Mouse (Mus musculus) kidney, adult 8-10 months (tissue): Measurements from ENCODE around the gene Ropn1.
"Not testable (repeated sequence)": the region's sequence is repeated elsewhere in the genome, so short reads cannot be mapped to it uniquely, and the experiment has no call there.

Source experiments
- DNase-seq, 2 experiments: peaks; one replicate each; pipeline ENCODE4 v3.0.0; 2022

Gene Ropn1

GRCm38 (mm10) chr16:34690334-34691144, 40.8 kb downstream of the Ropn1 start, which contains the start of gene Ccdc14:
Gene Ccdc14 (plus strand): TSS chr16:34690616.
- DNase-seq, result peak; percentile 91 to 92

DNA sequence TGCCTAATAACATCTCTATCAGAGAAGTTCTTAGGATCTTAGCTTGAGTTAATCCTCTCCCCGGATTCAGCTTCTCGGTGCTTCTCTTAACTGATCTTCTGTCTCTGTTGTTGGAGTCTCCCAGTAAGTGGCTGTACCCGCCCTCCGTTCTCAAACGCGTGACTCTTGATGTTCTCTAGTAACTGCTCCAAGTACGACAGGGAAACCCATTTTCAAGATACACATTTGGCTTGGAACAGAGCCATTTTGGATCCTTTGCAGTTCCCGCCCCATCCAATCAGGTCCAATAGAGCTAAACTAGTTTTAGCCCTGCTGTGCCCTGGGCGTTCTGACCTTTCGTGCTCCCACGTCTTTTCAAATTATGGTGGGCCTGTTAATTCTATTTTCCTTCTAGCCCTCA, 41.4 kb downstream of the Ropn1 start:
- peak in 1 of 2 experiments; percentile 4 for DNase-seq

DNA sequence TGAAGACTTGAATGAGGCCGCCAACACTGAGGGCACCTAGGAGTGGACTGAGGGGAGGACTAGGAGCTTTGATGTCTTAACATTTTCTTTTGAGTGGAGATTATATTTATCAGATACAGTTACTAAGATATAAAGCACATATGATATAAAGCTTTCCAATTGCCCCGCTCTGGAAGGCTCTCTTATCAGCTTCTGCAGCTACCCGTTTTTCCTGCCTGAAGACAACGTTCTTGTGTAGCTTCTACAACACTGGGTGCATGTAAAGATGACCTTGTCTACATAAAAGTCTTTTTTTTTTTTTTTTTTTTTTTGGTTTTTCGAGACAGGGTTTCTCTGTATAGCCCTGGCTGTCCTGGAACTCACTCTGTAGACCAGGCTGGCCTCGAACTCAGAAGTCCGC, 44.8 kb downstream of the Ropn1 start:
- no peak for DNase-seq

DNA sequence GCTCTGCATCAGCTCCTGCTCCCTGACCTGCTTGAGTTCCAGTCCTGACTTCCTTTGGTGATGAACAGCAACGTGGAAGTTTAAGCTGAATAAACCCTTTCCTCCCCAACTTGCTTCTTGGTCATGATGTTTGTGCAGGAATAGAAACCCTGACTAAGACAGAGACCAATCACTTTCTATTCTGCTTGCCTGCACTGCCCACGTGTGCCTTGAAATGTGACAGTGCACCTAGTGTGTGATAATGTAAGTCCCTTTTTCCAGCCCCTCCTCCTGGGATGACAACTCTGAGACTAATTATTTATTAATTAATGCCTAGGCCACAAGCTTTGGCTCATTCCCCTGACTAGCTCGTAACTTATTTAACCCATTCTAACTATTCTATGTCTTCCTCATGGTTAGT, 49.0 kb downstream of the Ropn1 start:
- DNase-seq, result not testable (repeated sequence)

GRCm38 (mm10) chr16:34700165-34700827, 50.6 kb downstream of the Ropn1 start:
- peak; percentile 60 to 84 for DNase-seq

- DNase-seq, result no peak
Observed at GRCm38 (mm10) chr16:34700828-34701216, 51.1 kb downstream of the Ropn1 start.

DNA sequence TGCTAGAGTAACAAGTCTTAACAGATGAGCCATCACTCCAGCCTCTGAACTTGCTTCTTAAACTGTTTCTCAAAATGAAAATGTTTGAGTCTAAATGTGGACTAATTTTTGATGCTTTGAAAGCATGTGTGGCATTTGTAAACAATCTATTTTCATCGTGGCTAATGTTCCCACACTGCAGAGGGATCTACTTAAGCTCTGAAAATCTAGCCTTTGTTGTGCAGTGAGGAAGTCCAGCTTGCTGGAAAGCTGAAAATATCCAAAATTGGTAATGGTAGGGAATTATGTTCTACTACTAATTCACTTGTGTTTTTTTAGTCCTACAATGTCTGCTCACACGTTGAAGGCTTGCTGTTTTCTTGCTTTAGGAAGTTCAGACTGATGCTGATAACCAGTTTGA, 56.3 kb downstream of the Ropn1 start:
- no peak for DNase-seq

DNA sequence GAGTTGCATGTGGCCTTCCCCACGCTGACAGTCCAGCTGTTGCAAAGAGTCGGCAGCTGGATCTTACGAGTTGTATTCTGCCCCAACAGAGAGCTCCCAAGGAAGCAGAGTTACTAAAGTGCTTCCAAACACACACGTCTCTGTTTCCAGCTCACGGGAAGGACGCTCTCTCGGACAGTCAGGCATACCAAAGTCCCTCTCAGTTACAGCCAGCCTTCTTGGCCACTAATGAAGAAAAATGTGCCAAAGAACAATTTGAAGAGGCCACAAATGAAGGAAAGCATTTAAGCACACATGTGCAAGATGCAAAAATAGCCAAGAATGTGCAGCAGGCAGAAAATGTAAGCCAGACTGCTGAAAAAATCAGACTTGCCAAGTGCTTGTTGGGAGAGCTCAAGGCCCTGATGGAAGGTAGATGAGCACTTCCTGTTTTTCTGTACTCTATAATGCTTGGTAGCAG, 56.8 kb downstream of the Ropn1 start:
- no peak for DNase-seq

DNA sequence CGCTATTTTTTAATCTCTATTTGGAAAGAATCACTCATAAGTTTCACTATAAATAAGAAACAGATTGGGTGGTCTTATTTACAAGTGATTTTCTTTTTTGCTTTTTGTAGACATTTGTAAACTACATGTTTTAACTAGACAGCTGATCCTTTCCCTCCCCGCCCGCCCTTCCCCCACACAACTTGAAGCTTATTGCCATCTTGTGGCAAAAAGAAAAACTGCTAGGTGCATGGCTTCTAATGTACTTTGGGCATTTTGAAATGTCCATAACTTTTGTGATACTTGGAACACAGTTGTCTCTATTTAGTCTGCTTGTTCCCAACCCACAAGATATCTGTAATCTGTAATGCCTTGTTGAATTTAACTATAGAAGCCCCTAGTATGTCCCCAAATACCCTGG, 61.8 kb downstream of the Ropn1 start:
- DNase-seq, result no peak

GRCm38 (mm10) chr16:34725156-34725555, 75.4 kb downstream of the Ropn1 start:
- no peak for DNase-seq
